Mouse (Mus musculus) adrenal gland, postnatal 14 days (tissue): ENCODE data around the gene Kif2c. TPM values are rescaled to one million over a fixed set of nuclear protein-coding genes. Genes with fewer than 3 reads are reported as not detected.

ENCODE experiments used
- DNase-seq: peaks from one replicate; pipeline ENCODE4 v3.0.0; 2021; ENCODE audit warnings: mixed read lengths
- microRNA-seq, 2 experiments: library from miRNA; unstranded; fragments of <30 nt; microRNA quantifications; one replicate each; pipeline ENCODE4 v1.2.0; 2021
- total RNA-seq: library from RNA; stranded (reverse); gene quantifications from 2 replicates; pipeline ENCODE4 v1.2.3, GENCODE M21; 2021

Kif2c gene
- total RNA-seq, 1 experiment from 2014 or later, result 7.2 TPM

- no peak for DNase-seq
Measured at GRCm38 (mm10) chr4:117119636-117120035, 62.8 kb downstream of the Kif2c start.

- no peak for DNase-seq
Measured at GRCm38 (mm10) chr4:117117931-117118330, 64.5 kb downstream of the Kif2c start.

GRCm38 (mm10) chr4:117115592-117115991 is 66.8 kb downstream of the Kif2c start:
- DNase-seq, result no peak

GRCm38 (mm10) chr4:117113237-117113636 is 69.2 kb downstream of the Kif2c start:
- no peak for DNase-seq

- no peak for DNase-seq
Measured at GRCm38 (mm10) chr4:117110985-117111384, 71.5 kb downstream of the Kif2c start.

- DNase-seq, result no peak
Measured at GRCm38 (mm10) chr4:117110249-117110648, 72.2 kb downstream of the Kif2c start.

Small RNAs within 50 kb of the gene (microRNA-seq; reads per million reads assigned to microRNA genes)
- 0 reads per million in 2 experiments for gene Gm22398

Other genes starting within 250 kb of the Kif2c start
- 121 and 129 TPM in 2 replicates for gene Urod, start 188.2 kb downstream of the Kif2c start, total RNA-seq
- gene Hectd3, start 187.3 kb downstream of the Kif2c start, total RNA-seq, result 21.0 and 25.7 TPM in 2 replicates
- 30.5 and 34.6 TPM in 2 replicates for gene Eif2b3, start 163.2 kb downstream of the Kif2c start, total RNA-seq
- 7.9 and 8.3 TPM in 2 replicates for gene Ptch2, start 86.6 kb downstream of the Kif2c start, total RNA-seq
- gene Btbd19, start 56.9 kb downstream of the Kif2c start, total RNA-seq, result 6.3 and 10.2 TPM in 2 replicates
- not detected in 2 replicates for gene Tctex1d4, start 55.8 kb downstream of the Kif2c start, total RNA-seq
- 8.4 and 19.0 TPM in 2 replicates for gene Plk3, start 48.7 kb downstream of the Kif2c start, total RNA-seq
- 935 and 1,177 TPM in 2 replicates for gene Rps8, start 26.4 kb downstream of the Kif2c start, total RNA-seq
- gene Tmem53, start 69.3 kb upstream of the Kif2c start, total RNA-seq, result 53.1 and 57.3 TPM in 2 replicates
- 2.2 and 2.4 TPM in 2 replicates for gene Armh1, start 69.5 kb upstream of the Kif2c start, total RNA-seq